Mouse (Mus musculus): Measurements from ENCODE around the gene Isl1.

Isl1 gene

GRCm38 (mm10) chr13:116309584-116310462 lies at the start of gene Isl1:
Isl1 (minus strand) TSS chr13:116309689.
- DNase-seq (ENCODE audit: low spot score in 2 of 2): no peak

- no peak for DNase-seq (ENCODE audit: low spot score in 2 of 2)
These were observed 26.3 kb upstream of the Isl1 start for GRCm38 (mm10) chr13:116335763-116336162.

- no peak for DNase-seq (ENCODE audit: low spot score in 2 of 2)
These were observed 4.4 kb upstream of the Isl1 start for GRCm38 (mm10) chr13:116313636-116314530.

GRCm38 (mm10) chr13:116311871-116312720 lies 2.6 kb upstream of the Isl1 start:
- no peak for DNase-seq (ENCODE audit: low spot score in 2 of 2)

GRCm38 (mm10) chr13:116311011-116311410 lies 1.5 kb upstream of the Isl1 start:
- no peak for DNase-seq (ENCODE audit: low spot score in 2 of 2)

- no peak for DNase-seq (ENCODE audit: low spot score in 2 of 2)
These were observed 925 bp upstream of the Isl1 start for GRCm38 (mm10) chr13:116310463-116310765.

- DNase-seq (ENCODE audit: low spot score in 2 of 2): no peak
These were observed 431 bp downstream of the Isl1 start for GRCm38 (mm10) chr13:116308933-116309583.

- no peak for DNase-seq (ENCODE audit: low spot score in 2 of 2)
These were observed 1.2 kb downstream of the Isl1 start for GRCm38 (mm10) chr13:116308121-116308932.

GRCm38 (mm10) chr13:116306591-116306990 lies 2.9 kb downstream of the Isl1 start:
- no peak for DNase-seq (ENCODE audit: low spot score in 2 of 2)

GRCm38 (mm10) chr13:116305721-116306120 lies 3.8 kb downstream of the Isl1 start:
- no peak for DNase-seq (ENCODE audit: low spot score in 2 of 2)

GRCm38 (mm10) chr13:116304713-116305470 lies 4.6 kb downstream of the Isl1 start:
- no peak for DNase-seq (ENCODE audit: low spot score in 2 of 2)

GRCm38 (mm10) chr13:116303766-116304165 lies 5.7 kb downstream of the Isl1 start:
- DNase-seq (ENCODE audit: low spot score in 2 of 2): no peak

GRCm38 (mm10) chr13:116302861-116303260 lies 6.6 kb downstream of the Isl1 start:
- no peak for DNase-seq (ENCODE audit: low spot score in 2 of 2)

GRCm38 (mm10) chr13:116301706-116302105 lies 7.8 kb downstream of the Isl1 start:
- DNase-seq (ENCODE audit: low spot score in 2 of 2): no peak

- no peak for DNase-seq (ENCODE audit: low spot score in 2 of 2)
These were observed 10.2 kb downstream of the Isl1 start for GRCm38 (mm10) chr13:116299241-116299640.

- DNase-seq (ENCODE audit: low spot score in 2 of 2): no peak
These were observed 10.8 kb downstream of the Isl1 start for GRCm38 (mm10) chr13:116298641-116299170.

- DNase-seq (ENCODE audit: low spot score in 2 of 2): no peak
These were observed 11.5 kb downstream of the Isl1 start for GRCm38 (mm10) chr13:116298001-116298400.

GRCm38 (mm10) chr13:116297048-116297811 lies 12.3 kb downstream of the Isl1 start:
- DNase-seq (ENCODE audit: low spot score in 2 of 2): no peak

GRCm38 (mm10) chr13:116295401-116295800 lies 14.1 kb downstream of the Isl1 start:
- no peak for DNase-seq (ENCODE audit: low spot score in 2 of 2)
